ENCODE assay signal across 8 mouse cellular contexts in the genomic region with DNA sequence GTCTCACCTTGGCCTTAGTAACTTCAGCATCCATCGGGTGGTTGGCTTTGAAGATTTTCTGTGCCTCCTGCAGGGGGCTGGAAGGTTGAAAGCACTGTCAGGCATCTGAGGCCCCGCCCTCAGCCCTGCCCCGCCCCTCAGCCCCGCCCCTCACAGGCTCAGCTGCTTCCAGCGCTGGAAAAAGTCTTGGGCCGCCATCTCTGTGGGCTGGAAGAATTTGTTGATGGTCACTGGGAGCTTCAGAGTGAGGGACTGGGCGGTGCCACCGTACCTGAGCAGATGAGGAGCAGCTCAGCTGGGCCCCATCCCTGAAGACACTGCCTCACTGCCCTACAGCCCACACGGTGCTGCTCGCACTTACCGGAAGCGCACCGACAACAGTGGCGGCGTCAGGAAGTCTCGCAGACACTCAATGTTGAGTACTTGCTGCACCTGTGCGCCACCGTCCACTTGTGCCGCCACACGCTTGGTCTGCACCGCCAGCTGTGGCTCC. TPM values are rescaled to one million over a fixed set of nuclear protein-coding genes. Genes with fewer than 3 reads are reported as not detected.
DNase-seq lines count a peak whose midpoint lies in the region; ATAC-seq and TF ChIP-seq lines count a peak whose summit lies in the region.

No protein-coding gene starts in this region.

- ATAC-seq in embryonic facial prominence, embryonic 15.5 days (ENCODE audit: insufficient number of reproducible peaks, low FRiP score, low TSS enrichment, low read depth): 0 out of 2 replicates have a peak, but pooled peaks have one; percentile 17
- peak; percentile 48 for ATAC-seq in intestine, postnatal 0 days

- 17% methylated on average over 21 of the region's 21 CpGs for WGBS in embryonic facial prominence, embryonic 15.5 days
- WGBS in intestine, postnatal 0 days: 11% methylated on average over 21 of the region's 21 CpGs
- WGBS in small intestine, adult 2 months: 10% methylated on average over 21 of the region's 21 CpGs

- no peak for TF ChIP-seq POLR2A in small intestine, adult 2 months (IDR thresholded peaks at IDR 0.05; ENCODE audit: low read depth, low read length)

- peaks cover 81% of the 10 kb centered on the region for H3K36me3 ChIP-seq in E14TG2a.4 (ENCODE audit: insufficient read depth, low read length)
- peaks cover 61% of the 10 kb centered on the region for H3K36me3 ChIP-seq in embryonic facial prominence, embryonic 15.5 days
- peaks cover 50% of the 10 kb centered on the region for H3K36me3 ChIP-seq in intestine, postnatal 0 days (ENCODE audit: control insufficient read depth, insufficient read depth)
- H3K36me3 ChIP-seq in small intestine, adult 2 months (ENCODE audit: control insufficient read depth, insufficient read depth, low read length): peaks cover 39% of the 10 kb centered on the region

- peak; percentile 63 to 64 for DNase-seq in B cell, adult 2 months
- DNase-seq in lung, postnatal 10 days: peak; percentile 55
- DNase-seq in frontal cortex, adult 2 months (ENCODE audit: extremely low spot score in 1 of 2, low spot score in 1 of 2): no peak
- no peak for DNase-seq in layer of hippocampus, adult 8-10 months (ENCODE audit: low spot score in 2 of 2)

- H3K4me3 ChIP-seq in E14TG2a.4 (replicated peaks; ENCODE audit: low read length): peak overlapping the region; percentile 67
- peak overlapping the region; percentile 35 for H3K4me3 ChIP-seq in embryonic facial prominence, embryonic 15.5 days (replicated peaks)
- peak overlapping the region; percentile 30 for H3K4me3 ChIP-seq in intestine, postnatal 0 days (ENCODE audit: low read depth, low read length)
- peak overlapping the region; percentile 73 for H3K4me3 ChIP-seq in small intestine, adult 2 months (ENCODE audit: low read depth, low read length)

- H3K9ac ChIP-seq in embryonic facial prominence, embryonic 15.5 days: peak overlapping the region; percentile 12; the same call in 1 of the 2 replicates
- no peak overlapping the region for H3K9ac ChIP-seq in intestine, postnatal 0 days (ENCODE audit: low read depth, low read length)

- H3K9me3 ChIP-seq in E14TG2a.4 (ENCODE audit: low read length): no peaks in the 10 kb centered on the region
- H3K9me3 ChIP-seq in embryonic facial prominence, embryonic 15.5 days (replicated peaks): no peaks in the 10 kb centered on the region
- H3K9me3 ChIP-seq in intestine, postnatal 0 days (ENCODE audit: control insufficient read depth): no peaks in the 10 kb centered on the region

- peak overlapping the region; percentile 55 for H3K4me2 ChIP-seq in embryonic facial prominence, embryonic 15.5 days (replicated peaks)
- peak overlapping the region; percentile 65 for H3K4me2 ChIP-seq in intestine, postnatal 0 days (replicated peaks; ENCODE audit: low read depth)

- H3K4me1 ChIP-seq in E14TG2a.4 (replicated peaks; ENCODE audit: low read depth, low read length): peaks cover 78% of the 10 kb centered on the region
- peaks cover 39% of the 10 kb centered on the region for H3K4me1 ChIP-seq in embryonic facial prominence, embryonic 15.5 days
- H3K4me1 ChIP-seq in intestine, postnatal 0 days (replicated peaks; ENCODE audit: control insufficient read depth, insufficient read depth, low read length): no peaks in the 10 kb centered on the region
- peaks cover 17% of the 10 kb centered on the region for H3K4me1 ChIP-seq in small intestine, adult 2 months (ENCODE audit: control insufficient read depth, insufficient read depth, insufficient read length, low read length)

- H3K27ac ChIP-seq in embryonic facial prominence, embryonic 15.5 days (replicated peaks): peak overlapping the region; percentile 66
- H3K27ac ChIP-seq in intestine, postnatal 0 days (ENCODE audit: low read depth, low read length): peak overlapping the region; percentile 54
- H3K27ac ChIP-seq in small intestine, adult 2 months (ENCODE audit: insufficient read depth, low read depth, low read length): peak overlapping the region; percentile 62

- H3K27me3 ChIP-seq in E14TG2a.4 (ENCODE audit: insufficient read depth, low read length): no peaks in the 10 kb centered on the region
- H3K27me3 ChIP-seq in embryonic facial prominence, embryonic 15.5 days: no peaks in the 10 kb centered on the region
- no peaks in the 10 kb centered on the region for H3K27me3 ChIP-seq in intestine, postnatal 0 days (replicated peaks; ENCODE audit: control insufficient read depth, insufficient read depth, low read length)
- H3K27me3 ChIP-seq in small intestine, adult 2 months (ENCODE audit: control insufficient read depth, insufficient read depth, low read length): no peaks in the 10 kb centered on the region

- no peak for TF ChIP-seq CTCF in E14TG2a.4 (conservative IDR thresholded peaks at IDR 0.05; ENCODE audit: low read length)
- TF ChIP-seq CTCF in intestine, postnatal 0 days (IDR thresholded peaks at IDR 0.05; ENCODE audit: low read depth): peak; percentile 58
- no peak for TF ChIP-seq CTCF in small intestine, adult 2 months (IDR thresholded peaks at IDR 0.05; ENCODE audit: extremely low read depth, insufficient read length, insufficient replicate concordance, low read depth, low read length)

RNA-seq across cellular contexts. Expression of a gene that starts 5.4 kb away (rescaled TPM):
- 29.4 and 30.1 TPM in 2 replicates for polyA plus RNA-seq in embryonic facial prominence, embryonic 15.5 days (2015; fragmentation: Nextera tagmentation; extraction: Ambion mirVana)
- polyA plus RNA-seq in intestine, postnatal 0 days (2015; fragmentation: Nextera tagmentation; extraction: Ambion mirVana): 11.1 and 12.1 TPM in 2 replicates
- 15.8 and 27.5 TPM in 2 replicates for polyA plus RNA-seq in small intestine, adult 2 months (2012; rRNA removed)
- 30.4 and 32.4 TPM in 2 replicates for polyA plus RNA-seq in frontal cortex, adult 2 months (2012; rRNA removed)
- 10 to 100 TPM; 22.9 to 30.0 (median 26.7) TPM for total RNA-seq in layer of hippocampus, adult 8-10 months (2022)

RNA-seq across cellular contexts. Expression of a gene that starts 8.8 kb away (rescaled TPM):
- 110 and 122 TPM in 2 replicates for polyA plus RNA-seq in embryonic facial prominence, embryonic 15.5 days (2015; fragmentation: Nextera tagmentation; extraction: Ambion mirVana)
- polyA plus RNA-seq in intestine, postnatal 0 days (2015; fragmentation: Nextera tagmentation; extraction: Ambion mirVana): 60.0 and 62.9 TPM in 2 replicates
- polyA plus RNA-seq in small intestine, adult 2 months (2012; rRNA removed): 85.8 and 208 TPM in 2 replicates
- polyA plus RNA-seq in frontal cortex, adult 2 months (2012; rRNA removed): 123 and 130 TPM in 2 replicates
- total RNA-seq in layer of hippocampus, adult 8-10 months (2022): 100 to 1,000 TPM in 3 of 4 experiments, 10 to 100 TPM in 1; 89.6 to 111 (median 107) TPM

RNA-seq across cellular contexts. Expression of a gene that starts 28.0 kb away (rescaled TPM):
- polyA plus RNA-seq in embryonic facial prominence, embryonic 15.5 days (2015; fragmentation: Nextera tagmentation; extraction: Ambion mirVana): 73.0 and 76.2 TPM in 2 replicates
- polyA plus RNA-seq in intestine, postnatal 0 days (2015; fragmentation: Nextera tagmentation; extraction: Ambion mirVana): 42.8 and 44.1 TPM in 2 replicates
- 49.8 and 85.2 TPM in 2 replicates for polyA plus RNA-seq in small intestine, adult 2 months (2012; rRNA removed)
- 216 and 254 TPM in 2 replicates for polyA plus RNA-seq in frontal cortex, adult 2 months (2012; rRNA removed)
- 100 to 1,000 TPM; 274 to 323 (median 303) TPM for total RNA-seq in layer of hippocampus, adult 8-10 months (2022)

RNA-seq across cellular contexts. Expression of a gene that starts 31.7 kb away (rescaled TPM):
- polyA plus RNA-seq in embryonic facial prominence, embryonic 15.5 days (2015; fragmentation: Nextera tagmentation; extraction: Ambion mirVana): 428 and 442 TPM in 2 replicates
- 112 and 114 TPM in 2 replicates for polyA plus RNA-seq in intestine, postnatal 0 days (2015; fragmentation: Nextera tagmentation; extraction: Ambion mirVana)
- polyA plus RNA-seq in small intestine, adult 2 months (2012; rRNA removed): 82.3 and 141 TPM in 2 replicates
- polyA plus RNA-seq in frontal cortex, adult 2 months (2012; rRNA removed): 408 and 469 TPM in 2 replicates
- 100 to 1,000 TPM; 310 to 354 (median 329) TPM for total RNA-seq in layer of hippocampus, adult 8-10 months (2022)

RNA-seq across cellular contexts. Expression of a gene that starts 41.7 kb away (rescaled TPM):
- 0.23 TPM in 1 of 2 replicates, not detected in the other for polyA plus RNA-seq in embryonic facial prominence, embryonic 15.5 days (2015; fragmentation: Nextera tagmentation; extraction: Ambion mirVana)
- polyA plus RNA-seq in intestine, postnatal 0 days (2015; fragmentation: Nextera tagmentation; extraction: Ambion mirVana): 0.13 TPM in 1 of 2 replicates, not detected in the other
- not detected in 2 replicates for polyA plus RNA-seq in small intestine, adult 2 months (2012; rRNA removed)
- 1.4 TPM in 2 replicates for polyA plus RNA-seq in frontal cortex, adult 2 months (2012; rRNA removed)
- under 1 TPM; 0.37 to 0.85 (median 0.67) TPM for total RNA-seq in layer of hippocampus, adult 8-10 months (2022)

Comparison
In these comparisons a context has a peak if more than half of its experiments do, and no peak if none do; other contexts are left out.
1. DNase-seq: peak in B cell, adult 2 months (2 of 2) and lung, postnatal 10 days (single experiment); none in frontal cortex, adult 2 months (0 of 2) and layer of hippocampus, adult 8-10 months (0 of 2).
2. Peak in every context shown above with its lines, with median percentiles within 50 percentile points of each other: H3K4me3 ChIP-seq and H3K27ac ChIP-seq.